Mouse (Mus musculus) NIH3T3 (cell line): Measurements from ENCODE around the gene Tex52.

ENCODE experiments used
- DNase-seq: peaks from one replicate; pipeline ENCODE4 v3.0.0-alpha.2; 2012; ENCODE audit warnings: low read depth

The Tex52 gene

GRCm38 (mm10) chr6:128429300-128429699 is 54.0 kb downstream of the Tex52 start:
- DNase-seq = no peak

DNA sequence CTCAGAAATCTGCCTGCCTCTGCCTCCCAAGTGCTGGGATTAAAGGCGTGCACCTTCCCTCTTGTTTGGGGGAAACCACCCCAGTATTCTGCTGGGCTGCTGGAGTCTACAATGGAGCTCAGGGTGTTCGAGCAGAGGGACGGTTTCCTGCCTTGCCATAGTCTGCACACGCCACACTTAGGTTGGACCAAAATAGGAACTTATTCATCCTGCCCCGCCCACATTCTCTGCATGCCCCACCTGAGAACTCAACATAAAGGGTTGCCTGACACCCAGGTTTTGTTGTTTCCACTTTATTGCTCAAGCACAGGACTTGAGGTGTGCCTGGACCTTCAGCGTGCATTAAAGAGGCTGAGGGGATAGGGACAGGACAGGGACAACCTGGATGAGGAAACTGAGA is 54.6 kb downstream of the Tex52 start:
- DNase-seq = no peak

GRCm38 (mm10) chr6:128432356-128432915 is 57.2 kb downstream of the Tex52 start:
- no peak for DNase-seq

GRCm38 (mm10) chr6:128433566-128433965 is 58.3 kb downstream of the Tex52 start:
- no peak for DNase-seq
